Mouse (Mus musculus) brain, embryonic 14.5 days (tissue): ENCODE results near the gene Nrp2.
A peak's percentile ranks its signal among the peaks of the same experiment; 100 is the strongest.

Experiments used
- CTCF ChIP-seq: fragments of 200-500 bp; IDR thresholded peaks from 2 replicates; pipeline ENCODE4 v1.5.1; 2012; ENCODE audit warnings: inconsistent platforms, mild to moderate bottlenecking, moderate library complexity, borderline replicate concordance; ENCODE audit not compliant: insufficient read depth, insufficient read length; ENCODE audit errors: extremely low read depth
- POLR2A ChIP-seq: fragments of 200-500 bp; IDR thresholded peaks from 2 replicates; pipeline ENCODE4 v1.6.1; 2012; ENCODE audit warnings: mild to moderate bottlenecking, inconsistent platforms, borderline replicate concordance; ENCODE audit not compliant: poor library complexity, insufficient read depth, insufficient read length, severe bottlenecking; ENCODE audit errors: extremely low read depth

GRCm38 (mm10) chr1:62783354-62784083 is 80.4 kb downstream of the Nrp2 start:
- TF ChIP-seq POLR2A (no peak), CTCF (0 out of 2 replicates have a peak, but pooled peaks have one; percentile 28)
